Mouse (Mus musculus): Measurements from ENCODE around the gene Vav3. TPM values are rescaled to one million over a fixed set of nuclear protein-coding genes. Genes with fewer than 3 reads are reported as not detected.

The Vav3 gene
- polyA plus RNA-seq (2015; fragmentation: Illumina TruSeq; extraction: RNeasy Lipid Tissue Mini Kit (QIAGEN cat#74804); ENCODE audit: low read depth, low replicate concordance) = 9.3 TPM

DNA sequence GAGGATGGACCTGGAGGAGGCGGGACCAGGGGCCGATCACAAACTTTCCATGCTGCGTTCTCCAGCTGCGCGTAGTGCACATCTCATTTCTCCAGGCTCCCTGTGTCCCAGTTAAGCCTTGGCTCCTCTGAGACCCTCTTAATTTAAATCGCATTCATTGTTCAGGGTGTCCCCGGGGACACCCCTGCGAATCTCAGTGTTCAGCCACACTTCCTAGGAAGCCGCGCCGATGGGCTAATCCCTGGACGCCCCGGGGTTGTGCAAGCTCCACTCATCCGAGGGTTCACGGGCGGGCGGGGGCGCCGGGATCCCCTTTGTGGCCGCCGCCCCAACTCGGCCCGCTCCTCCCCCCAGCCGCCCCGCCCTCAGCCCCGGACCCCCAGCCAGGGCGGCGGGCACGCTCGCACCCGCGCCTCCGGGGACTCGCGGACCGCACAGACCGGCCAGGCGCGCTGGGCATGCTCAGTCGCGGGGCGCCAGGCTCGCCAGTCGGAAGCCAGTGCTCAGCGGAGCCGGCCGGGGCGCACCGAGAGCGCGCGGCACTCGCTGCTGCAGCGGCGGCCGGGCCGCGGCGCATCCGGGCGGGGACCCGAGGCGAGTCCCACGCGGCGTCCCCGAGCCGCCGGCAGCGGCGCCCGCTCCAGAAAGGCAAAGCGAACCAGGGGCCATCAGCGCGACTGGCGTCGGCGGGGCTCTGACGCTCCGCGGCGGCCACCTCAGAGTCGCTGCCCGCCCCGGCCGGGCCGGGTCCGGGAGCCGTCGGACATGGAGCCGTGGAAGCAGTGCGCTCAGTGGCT, at the start of gene Vav3:
TSS of gene Vav3 (plus strand) at position 380 of the 797 bp plus-strand sequence.

Other genes starting within 250 kb of the Vav3 start
- gene Slc25a24, start 217.5 kb upstream of the Vav3 start, polyA plus RNA-seq (2015; fragmentation: Illumina TruSeq; extraction: RNeasy Lipid Tissue Mini Kit (QIAGEN cat#74804); ENCODE audit: low read depth, low replicate concordance) = 2.4 TPM